Mouse (Mus musculus): ENCODE results near the gene Fkbp6. TPM values are rescaled to one million over a fixed set of nuclear protein-coding genes. Genes with fewer than 3 reads are reported as not detected.

Fkbp6 gene
- polyA plus RNA-seq, 1 experiment from 2014 or later: 0.26 TPM

- Histone ChIP-seq H3K9me3 (replicated peaks) (no peaks in the 10 kb centered on the region), H3K4me2 (no peak overlapping the region), H3K27ac (no peak overlapping the region), H3K9ac (no peak overlapping the region), H3K27me3 (replicated peaks) (peaks cover 37% of the 10 kb centered on the region), H3K4me3 (no peak overlapping the region), H3K36me3 (peaks cover 50% of the 10 kb centered on the region), H3K4me1 (peaks cover 17% of the 10 kb centered on the region)
- WGBS (ENCODE audit: insufficient replicate concordance): 79% methylated on average over 9 of the region's 9 CpGs
- no peak for ATAC-seq
These were observed 102.5 kb downstream of the Fkbp6 start for GRCm38 (mm10) chr5:135247337-135247736.

GRCm38 (mm10) chr5:135246531-135246930 lies 103.3 kb downstream of the Fkbp6 start:
- Histone ChIP-seq H3K4me1 (peaks cover 17% of the 10 kb centered on the region), H3K36me3 (peaks cover 58% of the 10 kb centered on the region), H3K27ac (no peak overlapping the region), H3K4me3 (no peak overlapping the region), H3K4me2 (no peak overlapping the region), H3K9me3 (replicated peaks) (no peaks in the 10 kb centered on the region), H3K27me3 (replicated peaks) (peaks cover 35% of the 10 kb centered on the region), H3K9ac (no peak overlapping the region)
- 53% methylated on average over 4 of the region's 4 CpGs for WGBS (ENCODE audit: insufficient replicate concordance)
- ATAC-seq: no peak

- no peaks in the 10 kb centered on the region for H3K4me1 ChIP-seq
- no peak overlapping the region for H3K27ac ChIP-seq
- H3K9me3 ChIP-seq (replicated peaks): no peaks in the 10 kb centered on the region
- WGBS (ENCODE audit: insufficient replicate concordance): 91% methylated on average over 1 of the region's 1 CpGs
- H3K9ac ChIP-seq: no peak overlapping the region
- no peak overlapping the region for H3K4me2 ChIP-seq
- no peak overlapping the region for H3K4me3 ChIP-seq
- H3K36me3 ChIP-seq: peaks cover 91% of the 10 kb centered on the region
- peaks cover 2% of the 10 kb centered on the region; the same call in 1 of the 2 replicates for H3K27me3 ChIP-seq (replicated peaks)
- no peak for ATAC-seq
These were observed 106.7 kb downstream of the Fkbp6 start for GRCm38 (mm10) chr5:135243166-135243565.

GRCm38 (mm10) chr5:135242608-135243007 lies 107.2 kb downstream of the Fkbp6 start:
- Histone ChIP-seq H3K27ac (no peak overlapping the region), H3K4me3 (no peak overlapping the region), H3K9me3 (replicated peaks) (no peaks in the 10 kb centered on the region), H3K36me3 (peaks cover 97% of the 10 kb centered on the region), H3K27me3 (replicated peaks) (no peaks in the 10 kb centered on the region), H3K9ac (no peak overlapping the region), H3K4me1 (no peaks in the 10 kb centered on the region), H3K4me2 (no peak overlapping the region)
- no peak for ATAC-seq
- 93% methylated on average over 3 of the region's 3 CpGs for whole genome bisulfite sequencing (ENCODE audit: insufficient replicate concordance)

- Histone ChIP-seq H3K9ac (no peak overlapping the region), H3K4me3 (no peak overlapping the region), H3K27ac (no peak overlapping the region), H3K9me3 (replicated peaks) (no peaks in the 10 kb centered on the region), H3K27me3 (replicated peaks) (no peaks in the 10 kb centered on the region), H3K4me2 (no peak overlapping the region), H3K4me1 (no peaks in the 10 kb centered on the region), H3K36me3 (peaks cover 100% of the 10 kb centered on the region)
- WGBS (ENCODE audit: insufficient replicate concordance): 87% methylated on average over 12 of the region's 12 CpGs
- ATAC-seq: no peak
These were observed 107.7 kb downstream of the Fkbp6 start for GRCm38 (mm10) chr5:135242136-135242535.

Small RNAs within 50 kb of the gene (microRNA-seq; reads per million reads assigned to microRNA genes)
- 2.1 reads per million for gene Mir7033

Other genes with a start within 250 kb of the Fkbp6 start
- 17.1 and 18.9 TPM in 2 replicates for gene Tbl2, start 200.4 kb downstream of the Fkbp6 start, polyA plus RNA-seq (2016; fragmentation: Nextera tagmentation; extraction: Ambion mirVana)
- gene Bcl7b, start 181.8 kb downstream of the Fkbp6 start, polyA plus RNA-seq (2016; fragmentation: Nextera tagmentation; extraction: Ambion mirVana): 38.2 and 44.3 TPM in 2 replicates
- 35.2 and 37.6 TPM in 2 replicates for gene Baz1b, start 162.8 kb downstream of the Fkbp6 start, polyA plus RNA-seq (2016; fragmentation: Nextera tagmentation; extraction: Ambion mirVana)
- 0.58 and 0.74 TPM in 2 replicates for gene Fzd9, start 98.8 kb downstream of the Fkbp6 start, polyA plus RNA-seq (2016; fragmentation: Nextera tagmentation; extraction: Ambion mirVana)
- gene Trim50, start 3.3 kb upstream of the Fkbp6 start, polyA plus RNA-seq (2016; fragmentation: Nextera tagmentation; extraction: Ambion mirVana): not detected in 2 replicates
- gene Nsun5, start 19.9 kb upstream of the Fkbp6 start, polyA plus RNA-seq (2016; fragmentation: Nextera tagmentation; extraction: Ambion mirVana): 30.9 and 33.6 TPM in 2 replicates
- 12.2 and 13.8 TPM in 2 replicates for gene Pom121, start 44.5 kb upstream of the Fkbp6 start, polyA plus RNA-seq (2016; fragmentation: Nextera tagmentation; extraction: Ambion mirVana)
- 8.0 and 8.1 TPM in 2 replicates for gene Hip1, start 195.1 kb upstream of the Fkbp6 start, polyA plus RNA-seq (2016; fragmentation: Nextera tagmentation; extraction: Ambion mirVana)
- not detected in 2 replicates for gene Ccl26, start 213.5 kb upstream of the Fkbp6 start, polyA plus RNA-seq (2016; fragmentation: Nextera tagmentation; extraction: Ambion mirVana)
- 9.8 and 10.2 TPM in 2 replicates for gene Ccl24, start 223.0 kb upstream of the Fkbp6 start, polyA plus RNA-seq (2016; fragmentation: Nextera tagmentation; extraction: Ambion mirVana)